Mouse (Mus musculus) heart, adult 8-10 months (tissue): ENCODE measurements around the gene Gm21870. TPM values are rescaled to one million over a fixed set of nuclear protein-coding genes. Genes with fewer than 3 reads are reported as not detected.
"Not testable (repeated sequence)": the region's sequence is repeated elsewhere in the genome, so short reads cannot be mapped to it uniquely, and the experiment has no call there.

Experiments used
- DNase-seq: peaks from one replicate; pipeline ENCODE4 v3.0.0; 2022; ENCODE audit warnings: low spot score
- total RNA-seq, 4 experiments: library from RNA; stranded (reverse); gene quantifications; 2 replicates each; pipeline ENCODE4 v1.2.4; 2022

Gm21870 gene
- not detected for total RNA-seq

DNA sequence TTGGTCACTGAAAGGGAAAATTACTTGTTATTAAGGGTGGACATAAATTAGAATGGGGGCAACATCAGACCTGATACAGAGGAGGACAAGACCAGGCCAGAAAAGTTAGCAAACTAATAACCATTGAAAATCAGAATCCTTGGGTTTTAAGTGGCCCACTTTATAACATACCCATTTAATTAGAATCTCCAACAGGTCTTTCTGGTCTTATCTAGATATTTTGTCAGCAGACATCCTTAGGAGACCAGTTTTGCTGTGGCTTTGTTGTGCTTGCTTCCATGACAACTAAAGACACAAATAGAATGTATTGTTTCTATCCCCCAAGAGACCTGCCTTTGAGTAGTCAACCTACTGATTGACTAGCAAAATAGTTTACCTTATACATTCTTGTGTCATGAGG lies at the start of gene Gm21870:
Gm21870 (minus strand) TSS at position 101 of the 400 bp plus-strand sequence.
- not testable (repeated sequence) for DNase-seq

- not testable (repeated sequence) for DNase-seq
These were observed 30.2 kb downstream of the Gm21870 start, which contains the start of gene Btbd35f6 for GRCm38 (mm10) chrX:33956440-33956839. Btbd35f6 (minus strand) TSS chrX:33956540.

Other genes with a start within 250 kb of the Gm21870 start
- gene Btbd35f6, start 30.3 kb downstream of the Gm21870 start, total RNA-seq: not detected
- gene Btbd35f9, start 174.7 kb upstream of the Gm21870 start, total RNA-seq: not detected